Mouse (Mus musculus) stomach, postnatal 0 days (tissue): ENCODE results near the gene Slc41a2. TPM values are rescaled to one million over a fixed set of nuclear protein-coding genes. Genes with fewer than 3 reads are reported as not detected.

ENCODE experiments used
- ATAC-seq: fragments of 200-750 bp; cut with Nextera tagmentation; 2 replicates; pipeline ENCODE4 v1.8.0; 2017; ENCODE audit not compliant: low FRiP score, low TSS enrichment
- DNase-seq: peaks from one replicate; pipeline ENCODE4 v3.0.0-alpha.2; 2016; ENCODE audit warnings: low spot score
- H3K27ac ChIP-seq: fragments of 300-500 bp; sonication (generic); replicated peaks from 2 replicates; pipeline ENCODE4 v1.5.1; 2014; ENCODE audit warnings: mild to moderate bottlenecking, control low read depth
- H3K27me3 ChIP-seq: fragments of 300-500 bp; sonication (generic); 2 replicates; pipeline ENCODE4 v1.6.1; 2014; ENCODE audit warnings: low read length; ENCODE audit not compliant: control insufficient read depth, insufficient read depth
- H3K36me3 ChIP-seq: fragments of 300-500 bp; sonication (generic); 2 replicates; pipeline ENCODE4 v1.6.1; 2014; ENCODE audit warnings: low read length, mixed read lengths; ENCODE audit not compliant: control insufficient read depth, insufficient read depth
- H3K4me1 ChIP-seq: fragments of 300-500 bp; sonication (generic); replicated peaks from 2 replicates; pipeline ENCODE4 v1.6.1; 2014; ENCODE audit warnings: antibody characterized with exemption; ENCODE audit not compliant: control insufficient read depth, insufficient read depth
- H3K4me2 ChIP-seq: fragments of 300-500 bp; sonication (generic); replicated peaks from 2 replicates; pipeline ENCODE4 v1.6.1; 2014; ENCODE audit warnings: low read depth, mild to moderate bottlenecking, control low read depth, moderate library complexity
- H3K4me3 ChIP-seq: fragments of 300-500 bp; sonication (generic); 2 replicates; pipeline ENCODE4 v1.5.1; 2014; ENCODE audit warnings: low read depth, low read length, control low read depth
- H3K9ac ChIP-seq: fragments of 300-500 bp; sonication (generic); 2 replicates; pipeline ENCODE4 v1.6.1; 2014; ENCODE audit warnings: mild to moderate bottlenecking, low read length, control low read depth, mixed read lengths
- H3K9me3 ChIP-seq: fragments of 300-500 bp; sonication (generic); 2 replicates; pipeline ENCODE4 v1.6.1; 2016; ENCODE audit warnings: low read length; ENCODE audit not compliant: control insufficient read depth
- CTCF ChIP-seq: IDR thresholded peaks from 2 replicates; pipeline ENCODE4 v1.5.1; 2016; ENCODE audit warnings: antibody characterized with exemption, low read depth, mild to moderate bottlenecking, moderate library complexity
- EP300 ChIP-seq: optimal IDR thresholded peaks from 2 replicates; pipeline ENCODE3; 2016; ENCODE audit warnings: antibody characterized with exemption
- WGBS: fragments of 180-500 bp; shearing (Covaris S2); extraction: QIAGEN DNeasy Blood & Tissue Kit; methylation state at CpG from one replicate; pipeline ENCODE4 v1.1.7; 2014; 5-methylcytosine and 5-hydroxymethylcytosine counted together
- polyA plus RNA-seq: library from polyadenylated mRNA; unstranded; fragments of >200 nt; fragmentation: Nextera tagmentation; extraction: Ambion mirVana; gene quantifications from 2 replicates; pipeline ENCODE4 v1.2.1, GENCODE M21; 2015

Slc41a2 gene
- polyA plus RNA-seq, 1 experiment from 2014 or later, result 0.92 TPM

- no peaks in the 10 kb centered on the region for H3K36me3 ChIP-seq
- no peaks in the 10 kb centered on the region for H3K9me3 ChIP-seq
- no peaks in the 10 kb centered on the region for H3K4me1 ChIP-seq
- TF ChIP-seq CTCF, result no peak
- no peak for TF ChIP-seq EP300
- no peaks in the 10 kb centered on the region for H3K27me3 ChIP-seq
- ATAC-seq, result no peak
- no peak for DNase-seq
- H3K27ac ChIP-seq, result no peak overlapping the region
- WGBS, result 72% methylated on average over 3 of the region's 3 CpGs
- H3K4me2 ChIP-seq, result no peak overlapping the region
- no peak overlapping the region for H3K9ac ChIP-seq
- H3K4me3 ChIP-seq, result no peak overlapping the region
These were observed 103.7 kb downstream of the Slc41a2 start for GRCm38 (mm10) chr10:83233967-83234366.

- Histone ChIP-seq H3K4me3 (no peak overlapping the region), H3K4me1 (no peaks in the 10 kb centered on the region), H3K9me3 (no peaks in the 10 kb centered on the region), H3K27me3 (no peaks in the 10 kb centered on the region), H3K27ac (no peak overlapping the region), H3K4me2 (no peak overlapping the region), H3K9ac (no peak overlapping the region), H3K36me3 (no peaks in the 10 kb centered on the region)
- ATAC-seq, result peak; percentile 40; the same call in 1 of the 2 replicates
- no peak for DNase-seq
- TF ChIP-seq CTCF, result no peak
- no peak for TF ChIP-seq EP300
- WGBS, result 58% methylated on average over 4 of the region's 4 CpGs
These were observed 109.1 kb downstream of the Slc41a2 start for GRCm38 (mm10) chr10:83228626-83229025.

GRCm38 (mm10) chr10:83224999-83225398, 112.7 kb downstream of the Slc41a2 start:
- peak; percentile 59 for DNase-seq
- ATAC-seq, result no peak

GRCm38 (mm10) chr10:83220847-83221246, 116.8 kb downstream of the Slc41a2 start:
- H3K4me3 ChIP-seq, result no peak overlapping the region
- 65% methylated on average over 3 of the region's 3 CpGs for WGBS
- no peak overlapping the region for H3K27ac ChIP-seq
- no peaks in the 10 kb centered on the region for H3K27me3 ChIP-seq
- no peaks in the 10 kb centered on the region for H3K4me1 ChIP-seq
- no peak overlapping the region for H3K4me2 ChIP-seq
- H3K36me3 ChIP-seq, result no peaks in the 10 kb centered on the region
- H3K9ac ChIP-seq, result no peak overlapping the region
- TF ChIP-seq EP300 (no peak), CTCF (no peak)
- DNase-seq, result no peak
- no peak for ATAC-seq
- H3K9me3 ChIP-seq, result no peaks in the 10 kb centered on the region

More at GRCm38 (mm10) chr10:83224999-83225398, 112.7 kb downstream of the Slc41a2 start:
- Histone ChIP-seq H3K27me3 (no peaks in the 10 kb centered on the region), H3K4me3 (no peak overlapping the region), H3K4me2 (no peak overlapping the region), H3K9ac (no peak overlapping the region), H3K4me1 (no peaks in the 10 kb centered on the region), H3K36me3 (no peaks in the 10 kb centered on the region), H3K27ac (no peak overlapping the region), H3K9me3 (no peaks in the 10 kb centered on the region)
- TF ChIP-seq EP300, result no peak
- peak; percentile 78 for TF ChIP-seq CTCF
- WGBS, result 44% methylated on average over 3 of the region's 3 CpGs

GRCm38 (mm10) chr10:83220217-83220616, 117.5 kb downstream of the Slc41a2 start:
- H3K4me1 ChIP-seq, result no peaks in the 10 kb centered on the region
- no peak overlapping the region for H3K9ac ChIP-seq
- 89% methylated on average over 10 of the region's 10 CpGs for WGBS
- no peaks in the 10 kb centered on the region for H3K27me3 ChIP-seq
- no peak overlapping the region for H3K4me3 ChIP-seq
- no peaks in the 10 kb centered on the region for H3K9me3 ChIP-seq
- DNase-seq (no peak), ATAC-seq (0 out of 2 replicates have a peak, but pooled peaks have one; percentile 6)
- no peak overlapping the region for H3K27ac ChIP-seq
- TF ChIP-seq EP300 (no peak), CTCF (no peak)
- H3K4me2 ChIP-seq, result no peak overlapping the region
- no peaks in the 10 kb centered on the region for H3K36me3 ChIP-seq

- Histone ChIP-seq H3K27me3 (no peaks in the 10 kb centered on the region), H3K27ac (no peak overlapping the region), H3K4me3 (no peak overlapping the region), H3K9me3 (no peaks in the 10 kb centered on the region), H3K9ac (no peak overlapping the region), H3K4me1 (no peaks in the 10 kb centered on the region), H3K36me3 (no peaks in the 10 kb centered on the region), H3K4me2 (no peak overlapping the region)
- peak; percentile 60 for DNase-seq
- TF ChIP-seq CTCF, result peak; percentile 86
- no peak for TF ChIP-seq EP300
- WGBS, result 30% methylated on average over 12 of the region's 12 CpGs
- ATAC-seq, result peak; percentile 59; the same call in 1 of the 2 replicates
These were observed 118.0 kb downstream of the Slc41a2 start for GRCm38 (mm10) chr10:83219729-83220128.
